ENCODE assay signal across 7 mouse cellular contexts in the genomic region with DNA sequence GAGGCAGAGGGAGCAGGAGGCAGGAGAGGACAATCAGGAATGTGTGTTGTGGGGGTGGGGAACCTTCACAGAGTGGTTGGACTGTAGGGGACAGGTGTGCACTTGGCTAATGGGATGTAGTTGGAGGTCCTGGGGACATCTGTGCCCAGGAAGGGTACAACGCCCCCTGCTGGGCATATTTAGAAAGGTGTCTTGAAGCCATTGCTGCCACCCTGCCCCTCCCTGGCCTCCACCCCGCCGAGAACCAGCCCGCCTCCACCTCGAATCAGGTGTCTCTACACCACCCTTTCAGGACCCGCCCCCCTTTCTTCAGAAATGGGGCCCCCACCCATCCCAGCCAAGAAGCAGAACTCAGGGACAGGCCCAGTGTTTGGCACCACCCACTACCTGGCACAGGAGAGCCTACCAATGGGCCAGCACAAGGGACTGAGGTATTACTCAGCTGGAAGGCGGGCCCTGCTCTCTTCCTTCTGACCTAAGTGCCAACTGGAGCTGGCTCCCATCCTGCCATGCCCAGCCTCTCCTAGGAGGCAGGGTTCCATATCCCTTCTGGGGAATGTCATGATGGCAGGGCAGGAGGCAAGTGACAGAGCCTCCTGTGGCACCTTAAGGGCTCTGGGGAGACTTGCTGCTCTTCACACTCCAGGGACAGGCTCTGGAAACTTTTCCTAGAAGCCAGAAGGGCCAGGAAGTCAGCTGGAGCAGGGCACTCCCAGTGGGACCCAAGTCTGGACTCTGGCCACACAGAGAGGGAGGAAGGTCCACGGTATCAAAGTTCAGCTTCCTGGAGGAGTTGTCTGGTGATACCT.
DNase-seq lines count a peak whose midpoint lies in the region; ATAC-seq and TF ChIP-seq lines count a peak whose summit lies in the region.

No protein-coding gene starts in this region.

- peak; percentile 13 for DNase-seq in 416B (ENCODE audit: low read depth)
- DNase-seq in CD4-positive helper T cell, adult 2 months (ENCODE audit: low read depth, low spot score), result peak; percentile 72
- no peak for DNase-seq in embryonic facial prominence, embryonic 14.5 days (ENCODE audit: low spot score)
- DNase-seq in lung, adult 2 months, result peak; percentile 78
- DNase-seq in spleen, adult 18-20 months, result peak; percentile 41 to 60
- DNase-seq in layer of hippocampus, adult 9-11 months, result no peak

- no peak overlapping the region for H3K27ac ChIP-seq in embryonic facial prominence, embryonic 14.5 days (replicated peaks; ENCODE audit: low read depth, low read length)
- no peak overlapping the region for H3K27ac ChIP-seq in hindbrain, embryonic 13.5 days

- H3K4me1 ChIP-seq in embryonic facial prominence, embryonic 14.5 days (ENCODE audit: control insufficient read depth, insufficient read depth, low read length), result peaks cover 5% of the 10 kb centered on the region; the same call in 1 of the 2 replicates
- H3K4me1 ChIP-seq in hindbrain, embryonic 13.5 days (replicated peaks), result peaks cover 70% of the 10 kb centered on the region
- peaks cover 44% of the 10 kb centered on the region for H3K4me1 ChIP-seq in lung, adult 2 months (ENCODE audit: control insufficient read depth, insufficient read depth, low read length)

- H3K27me3 ChIP-seq in embryonic facial prominence, embryonic 14.5 days (replicated peaks; ENCODE audit: control insufficient read depth, insufficient read depth, low read length), result peaks cover 71% of the 10 kb centered on the region
- H3K27me3 ChIP-seq in hindbrain, embryonic 13.5 days, result peaks cover 97% of the 10 kb centered on the region

- H3K9ac ChIP-seq in embryonic facial prominence, embryonic 14.5 days (ENCODE audit: low read depth, low read length), result no peak overlapping the region
- no peak overlapping the region for H3K9ac ChIP-seq in hindbrain, embryonic 13.5 days

- WGBS in embryonic facial prominence, embryonic 14.5 days, result 18% methylated on average over 8 of the region's 8 CpGs
- WGBS in hindbrain, embryonic 13.5 days, result 30% methylated on average over 8 of the region's 8 CpGs
- WGBS in lung, adult 2 months, result 16% methylated on average over 8 of the region's 8 CpGs

- no peaks in the 10 kb centered on the region for H3K36me3 ChIP-seq in embryonic facial prominence, embryonic 14.5 days (ENCODE audit: control insufficient read depth, insufficient read depth, low read length)
- H3K36me3 ChIP-seq in hindbrain, embryonic 13.5 days, result no peaks in the 10 kb centered on the region

- no peaks in the 10 kb centered on the region for H3K9me3 ChIP-seq in embryonic facial prominence, embryonic 14.5 days (ENCODE audit: control insufficient read depth, low read length)
- H3K9me3 ChIP-seq in hindbrain, embryonic 13.5 days, result no peaks in the 10 kb centered on the region

- H3K4me3 ChIP-seq in embryonic facial prominence, embryonic 14.5 days (ENCODE audit: low read depth, low read length), result no peak overlapping the region
- H3K4me3 ChIP-seq in hindbrain, embryonic 13.5 days, result no peak overlapping the region
- peak overlapping the region; percentile 53 for H3K4me3 ChIP-seq in lung, adult 2 months (replicated peaks; ENCODE audit: extremely low read depth, low read depth, low read length)

- TF ChIP-seq CTCF in lung, adult 2 months (IDR thresholded peaks at IDR 0.05; ENCODE audit: insufficient read depth, low read length), result peak; percentile 68

- no peak for TF ChIP-seq POLR2A in lung, adult 2 months (IDR thresholded peaks at IDR 0.05; ENCODE audit: borderline replicate concordance, extremely low read depth, low read depth, low read length)

- ATAC-seq in embryonic facial prominence, embryonic 14.5 days (ENCODE audit: low read depth), result no peak
- no peak for ATAC-seq in hindbrain, embryonic 13.5 days (ENCODE audit: low FRiP score)

- H3K4me2 ChIP-seq in embryonic facial prominence, embryonic 14.5 days (ENCODE audit: low read depth, low read length), result peak overlapping the region; percentile 99; the same call in 1 of the 2 replicates
- H3K4me2 ChIP-seq in hindbrain, embryonic 13.5 days, result peak overlapping the region; percentile 94

Comparison
In these comparisons a context has a peak if more than half of its experiments do, and no peak if none do; other contexts are left out.
1. DNase-seq: peak in 416B (single experiment), CD4-positive helper T cell, adult 2 months (single experiment), lung, adult 2 months (single experiment) and spleen, adult 18-20 months (2 of 2); none in embryonic facial prominence, embryonic 14.5 days (single experiment) and layer of hippocampus, adult 9-11 months (single experiment).